Mouse (Mus musculus): ENCODE results near the gene Muc1.

- peak; percentile 54 for TF ChIP-seq CTCF (IDR thresholded peaks at IDR 0.05; ENCODE audit: low read depth)
- TF ChIP-seq EP300 (optimal IDR thresholded peaks at IDR 0.05): no peak
Observed at GRCm38 (mm10) chr3:89244158-89244981, 15.5 kb downstream of the Muc1 start.

All from stomach, postnatal 0 days (tissue).